Mouse (Mus musculus) bone marrow, adult 2 months (tissue): ENCODE results near the gene Hacd3.

Source experiments
- CTCF ChIP-seq: fragments of 200-500 bp; IDR thresholded peaks from 2 replicates; pipeline ENCODE4 v1.5.1; 2011; ENCODE audit warnings: low read length, control low read depth; ENCODE audit not compliant: control insufficient read depth, insufficient read depth
- POLR2A ChIP-seq: fragments of 200-500 bp; IDR thresholded peaks from 2 replicates; pipeline ENCODE4 v1.6.1; 2011; ENCODE audit warnings: low read depth, mild to moderate bottlenecking, control low read depth, low read length, borderline replicate concordance; ENCODE audit not compliant: control insufficient read depth

DNA sequence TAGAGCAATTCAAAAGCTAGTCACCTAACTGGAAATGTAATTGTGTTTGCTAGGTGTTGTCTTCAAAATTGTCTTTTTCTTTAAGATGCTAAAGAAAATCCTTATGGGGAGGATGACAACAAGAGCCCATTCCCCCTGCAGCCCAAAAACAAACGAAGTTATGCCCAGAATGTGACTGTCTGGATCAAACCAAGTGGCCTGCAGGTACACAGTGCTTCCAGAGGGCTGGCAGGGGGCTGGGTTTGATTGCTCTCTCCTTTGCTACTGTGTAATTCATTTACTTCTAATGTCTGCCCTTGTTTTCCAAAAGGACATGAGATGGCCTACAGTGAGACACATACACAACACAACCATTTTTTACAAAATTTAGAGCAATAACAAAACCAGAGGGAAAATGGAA, 39.6 kb downstream of the Hacd3 start:
- no peak for TF ChIP-seq POLR2A
- TF ChIP-seq CTCF, result no peak
